Mouse (Mus musculus): Measurements from ENCODE around the gene Olfr750.
A peak's percentile ranks its signal among the peaks of the same experiment; 100 is the strongest.

Gene Olfr750

GRCm38 (mm10) chr14:51088166-51088969 lies 14.1 kb upstream of the Olfr750 start:
- peak; percentile 84 for DNase-seq

- DNase-seq, result no peak
Observed at GRCm38 (mm10) chr14:51087762-51088161, 13.5 kb upstream of the Olfr750 start.

- DNase-seq, result no peak
Observed at GRCm38 (mm10) chr14:51085911-51086310, 11.7 kb upstream of the Olfr750 start.

- no peak for DNase-seq
Observed at GRCm38 (mm10) chr14:51085086-51085485, 10.9 kb upstream of the Olfr750 start.

- DNase-seq, result no peak
Observed at GRCm38 (mm10) chr14:51083805-51084204, 9.6 kb upstream of the Olfr750 start.

GRCm38 (mm10) chr14:51082599-51083581 lies 8.7 kb upstream of the Olfr750 start:
- peak; percentile 76 for DNase-seq

- DNase-seq, result no peak
Observed at GRCm38 (mm10) chr14:51081035-51081434, 6.8 kb upstream of the Olfr750 start.

GRCm38 (mm10) chr14:51079180-51079579 lies 4.9 kb upstream of the Olfr750 start:
- DNase-seq, result no peak

- DNase-seq, result peak; percentile 43
Observed at GRCm38 (mm10) chr14:51069617-51070016, 4.6 kb downstream of the Olfr750 start.

- no peak for DNase-seq
Observed at GRCm38 (mm10) chr14:51068956-51069355, 5.3 kb downstream of the Olfr750 start.

- DNase-seq, result no peak
Observed at GRCm38 (mm10) chr14:51060761-51061160, 13.5 kb downstream of the Olfr750 start.

GRCm38 (mm10) chr14:51057401-51057831 lies 16.8 kb downstream of the Olfr750 start, which contains the start of gene Rnase12:
Rnase12 (minus strand) TSS chr14:51057661.
- DNase-seq, result no peak

- no peak for DNase-seq
Observed at GRCm38 (mm10) chr14:51054243-51055237, 19.7 kb downstream of the Olfr750 start.

- DNase-seq, result no peak
Observed at GRCm38 (mm10) chr14:51053176-51053575, 21.1 kb downstream of the Olfr750 start.

- DNase-seq, result no peak
Observed at GRCm38 (mm10) chr14:51051941-51052340, 22.3 kb downstream of the Olfr750 start.

- no peak for DNase-seq
Observed at GRCm38 (mm10) chr14:51050063-51050462, 24.2 kb downstream of the Olfr750 start, which contains the start of gene Rnase11. Rnase11 (minus strand) TSS chr14:51050163.

GRCm38 (mm10) chr14:51047846-51048245 lies 26.4 kb downstream of the Olfr750 start:
- DNase-seq, result no peak

GRCm38 (mm10) chr14:51041769-51042168 lies 32.5 kb downstream of the Olfr750 start, which contains the start of gene Rnase9:
Rnase9 (minus strand) TSS chr14:51041869.
- DNase-seq, result no peak

- DNase-seq, result no peak
Observed at GRCm38 (mm10) chr14:51036214-51036613, 38.0 kb downstream of the Olfr750 start.

- no peak for DNase-seq
Observed at GRCm38 (mm10) chr14:51035206-51035605, 39.0 kb downstream of the Olfr750 start.

- no peak for DNase-seq
Observed at GRCm38 (mm10) chr14:51027387-51028155, 46.7 kb downstream of the Olfr750 start.
